Mouse (Mus musculus) stomach, postnatal 0 days (tissue): ENCODE measurements at regions not wholly inside any gene's neighbourhood (a gene's known extent, or its start where the extent isn't known, plus 50 kb on each side); places are given as distances from the start of the nearest gene placed in this dataset.

Source experiments
- ATAC-seq: fragments of 200-750 bp; cut with Nextera tagmentation; 2 replicates; pipeline ENCODE4 v1.8.0; 2017; ENCODE audit not compliant: low FRiP score, low TSS enrichment
- DNase-seq: peaks from one replicate; pipeline ENCODE4 v3.0.0-alpha.2; 2016; ENCODE audit warnings: low spot score
- H3K27ac ChIP-seq: fragments of 300-500 bp; sonication (generic); replicated peaks from 2 replicates; pipeline ENCODE4 v1.5.1; 2014; ENCODE audit warnings: mild to moderate bottlenecking, control low read depth
- H3K27me3 ChIP-seq: fragments of 300-500 bp; sonication (generic); 2 replicates; pipeline ENCODE4 v1.6.1; 2014; ENCODE audit warnings: low read length; ENCODE audit not compliant: control insufficient read depth, insufficient read depth
- H3K36me3 ChIP-seq: fragments of 300-500 bp; sonication (generic); 2 replicates; pipeline ENCODE4 v1.6.1; 2014; ENCODE audit warnings: low read length, mixed read lengths; ENCODE audit not compliant: control insufficient read depth, insufficient read depth
- H3K4me1 ChIP-seq: fragments of 300-500 bp; sonication (generic); replicated peaks from 2 replicates; pipeline ENCODE4 v1.6.1; 2014; ENCODE audit warnings: antibody characterized with exemption; ENCODE audit not compliant: control insufficient read depth, insufficient read depth
- H3K4me2 ChIP-seq: fragments of 300-500 bp; sonication (generic); replicated peaks from 2 replicates; pipeline ENCODE4 v1.6.1; 2014; ENCODE audit warnings: low read depth, mild to moderate bottlenecking, control low read depth, moderate library complexity
- H3K4me3 ChIP-seq: fragments of 300-500 bp; sonication (generic); 2 replicates; pipeline ENCODE4 v1.5.1; 2014; ENCODE audit warnings: low read depth, low read length, control low read depth
- H3K9ac ChIP-seq: fragments of 300-500 bp; sonication (generic); 2 replicates; pipeline ENCODE4 v1.6.1; 2014; ENCODE audit warnings: mild to moderate bottlenecking, low read length, control low read depth, mixed read lengths
- H3K9me3 ChIP-seq: fragments of 300-500 bp; sonication (generic); 2 replicates; pipeline ENCODE4 v1.6.1; 2016; ENCODE audit warnings: low read length; ENCODE audit not compliant: control insufficient read depth
- CTCF ChIP-seq: IDR thresholded peaks from 2 replicates; pipeline ENCODE4 v1.5.1; 2016; ENCODE audit warnings: antibody characterized with exemption, low read depth, mild to moderate bottlenecking, moderate library complexity
- EP300 ChIP-seq: optimal IDR thresholded peaks from 2 replicates; pipeline ENCODE3; 2016; ENCODE audit warnings: antibody characterized with exemption
- WGBS: fragments of 180-500 bp; shearing (Covaris S2); extraction: QIAGEN DNeasy Blood & Tissue Kit; methylation state at CpG from one replicate; pipeline ENCODE4 v1.1.7; 2014; 5-methylcytosine and 5-hydroxymethylcytosine counted together

- Histone ChIP-seq H3K27me3 (no peaks in the 10 kb centered on the region), H3K4me1 (no peaks in the 10 kb centered on the region), H3K27ac (no peak overlapping the region), H3K9me3 (no peaks in the 10 kb centered on the region), H3K4me3 (no peak overlapping the region), H3K36me3 (no peaks in the 10 kb centered on the region), H3K9ac (no peak overlapping the region), H3K4me2 (no peak overlapping the region)
- TF ChIP-seq EP300 (no peak), CTCF (no peak)
- ATAC-seq: no peak
- 64% methylated on average over 2 of the region's 2 CpGs for WGBS
- DNase-seq: no peak
Observed at GRCm38 (mm10) chr14:71159556-71159955, 559.9 kb upstream of the Fam160b2 start.

GRCm38 (mm10) chr14:71142465-71142864 is 542.8 kb upstream of the Fam160b2 start:
- DNase-seq (no peak), ATAC-seq (no peak)
- no peaks in the 10 kb centered on the region for H3K9me3 ChIP-seq
- H3K27me3 ChIP-seq: no peaks in the 10 kb centered on the region
- no peak overlapping the region for H3K4me3 ChIP-seq
- WGBS: 90% methylated on average over 1 of the region's 1 CpGs
- no peak overlapping the region for H3K9ac ChIP-seq
- no peak overlapping the region for H3K4me2 ChIP-seq
- no peaks in the 10 kb centered on the region for H3K4me1 ChIP-seq
- no peak overlapping the region for H3K27ac ChIP-seq
- H3K36me3 ChIP-seq: no peaks in the 10 kb centered on the region
- no peak for TF ChIP-seq EP300
- no peak for TF ChIP-seq CTCF

- ATAC-seq (0 out of 2 replicates have a peak, but pooled peaks have one; percentile 10), DNase-seq (no peak)
- Histone ChIP-seq H3K4me2 (no peak overlapping the region), H3K36me3 (no peaks in the 10 kb centered on the region), H3K27ac (no peak overlapping the region), H3K27me3 (no peaks in the 10 kb centered on the region), H3K9ac (no peak overlapping the region), H3K4me3 (no peak overlapping the region), H3K4me1 (no peaks in the 10 kb centered on the region), H3K9me3 (no peaks in the 10 kb centered on the region)
- TF ChIP-seq EP300 (no peak), CTCF (no peak)
- WGBS: 69% methylated on average over 4 of the region's 4 CpGs
Observed at GRCm38 (mm10) chr14:71129771-71130211, 530.2 kb upstream of the Fam160b2 start.

GRCm38 (mm10) chr14:71128495-71128894 is 528.9 kb upstream of the Fam160b2 start:
- DNase-seq: no peak
- no peak overlapping the region for H3K4me3 ChIP-seq
- H3K27ac ChIP-seq: no peak overlapping the region
- no peak overlapping the region for H3K4me2 ChIP-seq
- H3K9me3 ChIP-seq: no peaks in the 10 kb centered on the region
- no peaks in the 10 kb centered on the region for H3K4me1 ChIP-seq
- no peak for TF ChIP-seq CTCF
- TF ChIP-seq EP300: no peak
- WGBS: 66% methylated on average over 3 of the region's 3 CpGs
- no peak for ATAC-seq
- H3K27me3 ChIP-seq: no peaks in the 10 kb centered on the region
- no peak overlapping the region for H3K9ac ChIP-seq
- H3K36me3 ChIP-seq: no peaks in the 10 kb centered on the region

GRCm38 (mm10) chr14:71118681-71119080 is 519.0 kb upstream of the Fam160b2 start:
- Histone ChIP-seq H3K27ac (no peak overlapping the region), H3K9ac (no peak overlapping the region), H3K4me3 (no peak overlapping the region), H3K36me3 (no peaks in the 10 kb centered on the region), H3K9me3 (no peaks in the 10 kb centered on the region), H3K4me2 (no peak overlapping the region), H3K27me3 (no peaks in the 10 kb centered on the region), H3K4me1 (no peaks in the 10 kb centered on the region)
- no peak for ATAC-seq
- TF ChIP-seq EP300: no peak
- TF ChIP-seq CTCF: no peak
- DNase-seq: no peak
- 68% methylated on average over 7 of the region's 7 CpGs for WGBS

GRCm38 (mm10) chr14:71115798-71116432 is 516.3 kb upstream of the Fam160b2 start:
- 71% methylated on average over 3 of the region's 3 CpGs for WGBS
- Histone ChIP-seq H3K4me2 (no peak overlapping the region), H3K36me3 (no peaks in the 10 kb centered on the region), H3K9me3 (no peaks in the 10 kb centered on the region), H3K4me1 (no peaks in the 10 kb centered on the region), H3K27me3 (no peaks in the 10 kb centered on the region), H3K9ac (no peak overlapping the region), H3K4me3 (no peak overlapping the region), H3K27ac (no peak overlapping the region)
- TF ChIP-seq CTCF: no peak
- no peak for DNase-seq
- ATAC-seq: no peak
